Mouse (Mus musculus): Measurements from ENCODE around the gene Hs6st2. TPM values are rescaled to one million over a fixed set of nuclear protein-coding genes. Genes with fewer than 3 reads are reported as not detected.

Hs6st2 gene
- polyA plus RNA-seq, 2 experiments from 2014 or later: not detected

- ATAC-seq: no peak
These were observed 100.0 kb downstream of the Hs6st2 start for GRCm38 (mm10) chrX:51581704-51582103.

GRCm38 (mm10) chrX:51561880-51562279 is 119.8 kb downstream of the Hs6st2 start:
- ATAC-seq: no peak

- no peak for ATAC-seq
These were observed 142.0 kb downstream of the Hs6st2 start for GRCm38 (mm10) chrX:51539626-51540025.

GRCm38 (mm10) chrX:51537082-51537481 is 144.6 kb downstream of the Hs6st2 start:
- no peak for ATAC-seq

GRCm38 (mm10) chrX:51535226-51535625 is 146.4 kb downstream of the Hs6st2 start:
- ATAC-seq: no peak

GRCm38 (mm10) chrX:51531136-51531535 is 150.5 kb downstream of the Hs6st2 start:
- no peak for ATAC-seq

- no peak for ATAC-seq
These were observed 153.1 kb downstream of the Hs6st2 start for GRCm38 (mm10) chrX:51528601-51529000.

GRCm38 (mm10) chrX:51514831-51515230 is 166.8 kb downstream of the Hs6st2 start:
- no peak for ATAC-seq

GRCm38 (mm10) chrX:51506526-51506925 is 175.1 kb downstream of the Hs6st2 start:
- ATAC-seq: no peak

GRCm38 (mm10) chrX:51505691-51506090 is 176.0 kb downstream of the Hs6st2 start:
- ATAC-seq: no peak

- ATAC-seq: no peak
These were observed 177.7 kb downstream of the Hs6st2 start for GRCm38 (mm10) chrX:51503781-51504471.

- ATAC-seq: no peak
These were observed 183.8 kb downstream of the Hs6st2 start for GRCm38 (mm10) chrX:51497831-51498230.

- ATAC-seq: no peak
These were observed 193.3 kb downstream of the Hs6st2 start for GRCm38 (mm10) chrX:51488374-51488773.

GRCm38 (mm10) chrX:51469411-51469810 is 212.2 kb downstream of the Hs6st2 start:
- ATAC-seq: no peak

- ATAC-seq: no peak
These were observed 220.2 kb downstream of the Hs6st2 start for GRCm38 (mm10) chrX:51461413-51461812.

- ATAC-seq: no peak
These were observed 238.3 kb downstream of the Hs6st2 start for GRCm38 (mm10) chrX:51443366-51443765.

- ATAC-seq: no peak
These were observed 249.9 kb downstream of the Hs6st2 start for GRCm38 (mm10) chrX:51431706-51432105.

- ATAC-seq: no peak
These were observed 256.6 kb downstream of the Hs6st2 start for GRCm38 (mm10) chrX:51425031-51425430.

- ATAC-seq: no peak
These were observed 271.4 kb downstream of the Hs6st2 start for GRCm38 (mm10) chrX:51410289-51410688.

GRCm38 (mm10) chrX:51397457-51397856 is 284.2 kb downstream of the Hs6st2 start:
- ATAC-seq: no peak

- no peak for ATAC-seq
These were observed 307.0 kb downstream of the Hs6st2 start for GRCm38 (mm10) chrX:51374670-51375069.

GRCm38 (mm10) chrX:51372477-51373239 is 309.0 kb downstream of the Hs6st2 start:
- ATAC-seq: no peak

GRCm38 (mm10) chrX:51349682-51350081 is 332.0 kb downstream of the Hs6st2 start:
- no peak for ATAC-seq

GRCm38 (mm10) chrX:51343595-51343994 is 338.1 kb downstream of the Hs6st2 start:
- no peak for ATAC-seq

Data from CD4-positive, CD25-positive, alpha-beta regulatory T cell, adult 4 months (primary cell).